Mouse (Mus musculus) kidney, adult 2 months (tissue): ENCODE results near the gene Timp3.

Experiments used
- CTCF ChIP-seq: fragments of 200-500 bp; conservative IDR thresholded peaks from 2 replicates; pipeline ENCODE4 v1.5.1; 2011; ENCODE audit warnings: low read depth, mild to moderate bottlenecking, control low read depth, low read length, moderate library complexity, mixed read lengths; ENCODE audit not compliant: insufficient read depth, insufficient read length
- POLR2A ChIP-seq: fragments of 200-500 bp; IDR thresholded peaks from one replicate; pipeline ENCODE4 v1.6.1; 2011; ENCODE audit warnings: low read depth, low read length, control low read depth

GRCm38 (mm10) chr10:86321194-86321593, 21.0 kb downstream of the Timp3 start:
- TF ChIP-seq POLR2A (no peak), CTCF (no peak)
